9 mouse cellular contexts compared by ENCODE assay signal in genomic region chr2:155811821-155812396, GRCm38 (mm10). TPM values are rescaled to one million over a fixed set of nuclear protein-coding genes. Genes with fewer than 3 reads are reported as not detected.
DNase-seq lines count a peak whose midpoint lies in the region; ATAC-seq and TF ChIP-seq lines count a peak whose summit lies in the region.
"Had no signal": no experiment of that assay in that cellular context is flagged by ENCODE, and none has a peak within 500 bp of the region (broad histone marks: within the 10 kb centered on the region; RNA-seq: fewer than 3 reads in every experiment).

No protein-coding gene starts in this region.

- H3K36me3 ChIP-seq in midbrain, embryonic 11.5 days (ENCODE audit: control insufficient read depth, insufficient read depth, low read length): no peaks in the 10 kb centered on the region
- peaks cover 50% of the 10 kb centered on the region for H3K36me3 ChIP-seq in midbrain, embryonic 13.5 days

- 0 out of 2 replicates have a peak, but pooled peaks have one; percentile 19 for ATAC-seq in midbrain, embryonic 11.5 days (ENCODE audit: low FRiP score)
- no peak for ATAC-seq in midbrain, embryonic 13.5 days
- ATAC-seq in hematopoietic stem cell, adult 5-6 weeks (replicated peaks in 1 of 2; ENCODE audit: insufficient read depth in 1 of 2, low FRiP score in 2 of 2, low TSS enrichment in 1 of 2, low read depth in 1 of 2, poor library complexity in 2 of 2, severe bottlenecking in 2 of 2): peak; percentile 51 to 75
- ATAC-seq in neutrophil, adult 5-6 weeks (ENCODE audit: extremely low read depth, insufficient number of reproducible peaks, low FRiP score, poor library complexity, severe bottlenecking): peak; percentile 71

- DNase-seq in midbrain, embryonic 11.5 days (ENCODE audit: low spot score, missing footprints): peak; percentile 98
- DNase-seq in left cerebral cortex, postnatal 25 days (ENCODE audit: low spot score in 2 of 2): peak; percentile 84 to 97
- DNase-seq in thymus, adult 18-20 months: peak; percentile 40 to 52

- no peaks in the 10 kb centered on the region for H3K4me1 ChIP-seq in midbrain, embryonic 11.5 days (ENCODE audit: control insufficient read depth, insufficient read depth, low read length)
- no peaks in the 10 kb centered on the region for H3K4me1 ChIP-seq in midbrain, embryonic 13.5 days (replicated peaks)
- H3K4me1 ChIP-seq in bone marrow, adult 2 months (ENCODE audit: control insufficient read depth, insufficient read depth, low read length): no peaks in the 10 kb centered on the region
- H3K4me1 ChIP-seq in embryonic fibroblast, embryonic 13.5 days (ENCODE audit: control insufficient read depth, insufficient read depth, low read length): peaks cover 5% of the 10 kb centered on the region

- no peak for TF ChIP-seq POLR2A in bone marrow, adult 2 months (IDR thresholded peaks at IDR 0.05; ENCODE audit: borderline replicate concordance, control insufficient read depth, low read depth, low read length)
- no peak for TF ChIP-seq POLR2A in embryonic fibroblast, embryonic 13.5 days (IDR thresholded peaks at IDR 0.05; ENCODE audit: low read depth, low read length)

- H3K9ac ChIP-seq in midbrain, embryonic 11.5 days (ENCODE audit: low read length): no peak overlapping the region
- no peak overlapping the region for H3K9ac ChIP-seq in midbrain, embryonic 13.5 days (replicated peaks)

- TF ChIP-seq CTCF in bone marrow, adult 2 months (IDR thresholded peaks at IDR 0.05; ENCODE audit: control insufficient read depth, insufficient read depth, low read length): peak; percentile 97
- peak; percentile 73; the same call in 1 of the 2 replicates for TF ChIP-seq CTCF in embryonic fibroblast, embryonic 13.5 days (IDR thresholded peaks at IDR 0.05; ENCODE audit: borderline replicate concordance, insufficient read depth, low read length)

- no peaks in the 10 kb centered on the region for H3K27me3 ChIP-seq in midbrain, embryonic 11.5 days (ENCODE audit: control insufficient read depth, insufficient read depth, low read length)
- no peaks in the 10 kb centered on the region for H3K27me3 ChIP-seq in midbrain, embryonic 13.5 days

- no peaks in the 10 kb centered on the region for H3K9me3 ChIP-seq in midbrain, embryonic 11.5 days (ENCODE audit: control insufficient read depth, low read length)
- H3K9me3 ChIP-seq in midbrain, embryonic 13.5 days: no peaks in the 10 kb centered on the region

- H3K27ac ChIP-seq in midbrain, embryonic 11.5 days (ENCODE audit: low read depth, low read length): no peak overlapping the region
- H3K27ac ChIP-seq in midbrain, embryonic 13.5 days: no peak overlapping the region
- H3K27ac ChIP-seq in bone marrow, adult 2 months (ENCODE audit: control insufficient read depth, insufficient read depth, low read depth, low read length, poor library complexity): no peak overlapping the region
- no peak overlapping the region for H3K27ac ChIP-seq in embryonic fibroblast, embryonic 13.5 days (ENCODE audit: insufficient read depth, low read length)

- no peak overlapping the region for H3K4me2 ChIP-seq in midbrain, embryonic 11.5 days
- H3K4me2 ChIP-seq in midbrain, embryonic 13.5 days (replicated peaks): no peak overlapping the region

- intact Hi-C loops in left cerebral cortex, postnatal 25 days (cut with DNase I): loop anchor here (5.0 kb wide), 2 partner anchors 35 to 115 kb away; partner anchors contain the start of gene Mmp24

- no peak overlapping the region for H3K4me3 ChIP-seq in midbrain, embryonic 11.5 days (ENCODE audit: low read depth, low read length)
- H3K4me3 ChIP-seq in midbrain, embryonic 13.5 days (replicated peaks): no peak overlapping the region
- no peak overlapping the region for H3K4me3 ChIP-seq in bone marrow, adult 2 months (replicated peaks; ENCODE audit: control insufficient read depth, low read depth, low read length)
- H3K4me3 ChIP-seq in embryonic fibroblast, embryonic 13.5 days (ENCODE audit: insufficient read depth, low read length): no peak overlapping the region

- WGBS in midbrain, embryonic 11.5 days: 42% methylated on average over 16 of the region's 16 CpGs
- WGBS in midbrain, embryonic 13.5 days: 41% methylated on average over 16 of the region's 16 CpGs
- 47% methylated on average over 16 of the region's 16 CpGs for WGBS in bone marrow, adult 2 months

RNA-seq across cellular contexts. Expression of gene BC029722, which starts 7.3 kb away (rescaled TPM):
- polyA plus RNA-seq in midbrain, embryonic 11.5 days (2014; fragmentation: Nextera tagmentation; extraction: Ambion mirVana): 7.9 and 8.0 TPM in 2 replicates
- polyA plus RNA-seq in midbrain, embryonic 13.5 days (2015; fragmentation: Nextera tagmentation; extraction: Ambion mirVana): 24.3 and 25.2 TPM in 2 replicates
- 7.8 and 17.8 TPM in 2 replicates for polyA plus RNA-seq in bone marrow, adult 2 months (2011; ENCODE audit: insufficient read depth, insufficient read length, low replicate concordance, missing spikeins)
- polyA plus RNA-seq in embryonic fibroblast, embryonic 13.5 days (2011; ENCODE audit: insufficient read length, low read depth, missing spikeins): 35.2 and 46.7 TPM in 2 replicates
- 21.0 and 27.2 TPM in 2 replicates for total RNA-seq in hematopoietic stem cell, adult 5-6 weeks (2017)
- total RNA-seq in left cerebral cortex, postnatal 25 days (2021): 10 to 100 TPM; 58.7 to 62.3 TPM
- 12.4 and 12.7 TPM in 2 replicates for total RNA-seq in neutrophil, adult 5-6 weeks (2017)

RNA-seq across cellular contexts. Expression of gene Eif6, which starts 14.8 kb away (rescaled TPM):
- 188 TPM in 2 replicates for polyA plus RNA-seq in midbrain, embryonic 11.5 days (2014; fragmentation: Nextera tagmentation; extraction: Ambion mirVana)
- polyA plus RNA-seq in midbrain, embryonic 13.5 days (2015; fragmentation: Nextera tagmentation; extraction: Ambion mirVana): 157 and 161 TPM in 2 replicates
- polyA plus RNA-seq in bone marrow, adult 2 months (2011; ENCODE audit: insufficient read depth, insufficient read length, low replicate concordance, missing spikeins): 88.2 and 146 TPM in 2 replicates
- 131 and 133 TPM in 2 replicates for polyA plus RNA-seq in embryonic fibroblast, embryonic 13.5 days (2011; ENCODE audit: insufficient read length, low read depth, missing spikeins)
- total RNA-seq in hematopoietic stem cell, adult 5-6 weeks (2017): 32.9 and 107 TPM in 2 replicates
- 10 to 100 TPM; 57.5 to 71.9 TPM for total RNA-seq in left cerebral cortex, postnatal 25 days (2021)
- 48.3 and 56.8 TPM in 2 replicates for total RNA-seq in neutrophil, adult 5-6 weeks (2017)

RNA-seq across cellular contexts. Expression of gene Fam83c, which starts 22.7 kb away (rescaled TPM):
- 0.14 and 0.25 TPM in 2 replicates for polyA plus RNA-seq in midbrain, embryonic 11.5 days (2014; fragmentation: Nextera tagmentation; extraction: Ambion mirVana)
- polyA plus RNA-seq in midbrain, embryonic 13.5 days (2015; fragmentation: Nextera tagmentation; extraction: Ambion mirVana): 0.58 and 0.66 TPM in 2 replicates
- not detected in 2 replicates for polyA plus RNA-seq in bone marrow, adult 2 months (2011; ENCODE audit: insufficient read depth, insufficient read length, low replicate concordance, missing spikeins)
- polyA plus RNA-seq in embryonic fibroblast, embryonic 13.5 days (2011; ENCODE audit: insufficient read length, low read depth, missing spikeins): not detected in 2 replicates
- total RNA-seq in hematopoietic stem cell, adult 5-6 weeks (2017): not detected in 2 replicates
- not detected for total RNA-seq in left cerebral cortex, postnatal 25 days (2021)
- not detected in 2 replicates for total RNA-seq in neutrophil, adult 5-6 weeks (2017)
- polyA plus RNA-seq: gonadal fat pad, adult 2 months had no signal

RNA-seq across cellular contexts. Expression of gene Mmp24, which starts 36.8 kb away (rescaled TPM):
- 2.0 and 2.1 TPM in 2 replicates for polyA plus RNA-seq in midbrain, embryonic 11.5 days (2014; fragmentation: Nextera tagmentation; extraction: Ambion mirVana)
- polyA plus RNA-seq in midbrain, embryonic 13.5 days (2015; fragmentation: Nextera tagmentation; extraction: Ambion mirVana): 9.1 and 9.4 TPM in 2 replicates
- not detected in 2 replicates for polyA plus RNA-seq in bone marrow, adult 2 months (2011; ENCODE audit: insufficient read depth, insufficient read length, low replicate concordance, missing spikeins)
- polyA plus RNA-seq in embryonic fibroblast, embryonic 13.5 days (2011; ENCODE audit: insufficient read length, low read depth, missing spikeins): 0.16 TPM in 1 of 2 replicates, not detected in the other
- 0.10 TPM in 1 of 2 replicates, not detected in the other for total RNA-seq in hematopoietic stem cell, adult 5-6 weeks (2017)
- 10 to 100 TPM; 37.2 to 38.8 TPM for total RNA-seq in left cerebral cortex, postnatal 25 days (2021)
- not detected in 2 replicates for total RNA-seq in neutrophil, adult 5-6 weeks (2017)

Comparison
In these comparisons a context has a peak if more than half of its experiments do, and no peak if none do; other contexts are left out.
1. DNase-seq: peak in every context shown above with its lines; median percentile 98 in midbrain, embryonic 11.5 days; 90 in left cerebral cortex, postnatal 25 days; 46 in thymus, adult 18-20 months.